Mouse (Mus musculus) liver, adult 2 months (tissue): ENCODE measurements around the gene Aim2.
"Not testable (repeated sequence)": the region's sequence is repeated elsewhere in the genome, so short reads cannot be mapped to it uniquely, and the experiment has no call there.

Experiments
- CTCF ChIP-seq: fragments of 200-500 bp; IDR thresholded peaks from 2 replicates; pipeline ENCODE4 v1.5.1; 2011; ENCODE audit warnings: low read depth, low read length, control low read depth
- POLR2A ChIP-seq: fragments of 200-500 bp; IDR thresholded peaks from 2 replicates; pipeline ENCODE4 v1.6.1; 2011; ENCODE audit warnings: low read length, control low read depth; ENCODE audit not compliant: insufficient read depth; ENCODE audit errors: extremely low read depth

- not testable (repeated sequence) for TF ChIP-seq POLR2A, CTCF
Observed at GRCm38 (mm10) chr1:173490812-173491480, 140.3 kb downstream of the Aim2 start, which contains the start of gene Ifi206.
